Mouse (Mus musculus): ENCODE measurements around the gene Myoz2. TPM values are rescaled to one million over a fixed set of nuclear protein-coding genes. Genes with fewer than 3 reads are reported as not detected.

The Myoz2 gene
- total RNA-seq (2021), result under 1 TPM in 1 of 2 experiments, not detected in 1; 0.54 TPM
- long read RNA-seq, experiment 1, partial matches to known transcripts, result 1 of 1 reads
- long read RNA-seq, experiment 1, other reads (novel, unspliced or antisense), result 0 of 1 reads
- long read RNA-seq, experiment 2, result 0 reads

DNA sequence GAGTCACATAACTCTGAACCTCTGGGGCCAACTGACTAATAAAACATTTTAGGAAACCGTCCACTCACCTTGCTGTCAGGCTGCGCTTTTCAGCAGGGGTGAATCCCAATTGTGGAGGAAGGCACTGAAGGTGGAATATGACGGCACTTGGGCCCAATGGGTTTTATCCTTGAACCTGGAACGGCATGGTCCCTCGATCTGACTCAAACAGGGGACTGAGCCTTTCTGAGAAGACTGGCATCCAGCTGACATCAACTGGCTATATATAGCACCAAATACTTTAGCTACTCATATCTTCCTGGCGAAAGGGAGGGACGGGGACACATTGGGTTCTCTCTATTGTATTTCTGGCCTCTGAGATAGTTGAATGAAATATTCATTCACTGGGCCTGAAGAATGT, at the start of gene Myoz2:
TSS of gene Myoz2 (minus strand) at position 264 of the 400 bp plus-strand sequence.
- no peak for DNase-seq (ENCODE audit: low spot score in 2 of 2)

DNA sequence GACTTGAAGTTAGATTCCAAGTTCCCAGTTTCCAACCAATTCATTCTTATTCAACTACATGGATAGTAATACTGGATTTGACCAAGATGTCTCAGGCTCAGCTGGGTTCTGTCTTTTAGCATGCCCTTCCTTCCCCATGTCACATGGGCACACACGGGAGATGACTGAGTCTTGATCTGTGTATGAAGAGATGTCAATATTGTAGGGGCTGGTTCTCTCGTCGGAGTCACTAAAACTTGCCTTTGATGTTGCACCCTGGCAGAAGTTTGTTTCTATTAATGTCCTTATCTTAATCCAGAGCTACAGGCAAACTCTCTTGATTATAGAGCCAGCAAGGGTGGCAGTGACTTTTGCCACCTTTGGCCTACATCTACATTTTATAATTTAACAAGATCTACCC, 46.9 kb upstream of the Myoz2 start:
- no peak for DNase-seq (ENCODE audit: low spot score in 2 of 2)

DNA sequence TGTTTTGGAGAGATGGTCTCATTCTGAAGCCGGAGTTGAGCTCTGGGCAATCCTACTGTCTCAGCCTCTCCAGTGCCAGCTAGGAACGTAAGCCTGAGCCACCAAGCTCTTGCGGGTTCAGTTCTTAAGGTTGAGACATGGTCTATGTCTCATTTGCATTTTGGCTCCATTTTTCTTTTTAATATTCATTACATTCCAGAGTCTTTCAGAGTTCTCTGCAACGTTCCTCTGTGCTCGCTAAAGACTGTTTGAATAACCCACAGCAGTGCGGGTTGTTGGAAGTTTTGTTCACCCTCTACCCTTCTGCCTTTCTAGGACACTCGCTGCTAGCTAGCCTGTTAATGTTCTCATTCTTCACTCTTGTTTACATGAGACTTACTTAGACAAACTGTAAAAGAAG, 46.1 kb upstream of the Myoz2 start:
- no peak for DNase-seq (ENCODE audit: low spot score in 2 of 2)

DNA sequence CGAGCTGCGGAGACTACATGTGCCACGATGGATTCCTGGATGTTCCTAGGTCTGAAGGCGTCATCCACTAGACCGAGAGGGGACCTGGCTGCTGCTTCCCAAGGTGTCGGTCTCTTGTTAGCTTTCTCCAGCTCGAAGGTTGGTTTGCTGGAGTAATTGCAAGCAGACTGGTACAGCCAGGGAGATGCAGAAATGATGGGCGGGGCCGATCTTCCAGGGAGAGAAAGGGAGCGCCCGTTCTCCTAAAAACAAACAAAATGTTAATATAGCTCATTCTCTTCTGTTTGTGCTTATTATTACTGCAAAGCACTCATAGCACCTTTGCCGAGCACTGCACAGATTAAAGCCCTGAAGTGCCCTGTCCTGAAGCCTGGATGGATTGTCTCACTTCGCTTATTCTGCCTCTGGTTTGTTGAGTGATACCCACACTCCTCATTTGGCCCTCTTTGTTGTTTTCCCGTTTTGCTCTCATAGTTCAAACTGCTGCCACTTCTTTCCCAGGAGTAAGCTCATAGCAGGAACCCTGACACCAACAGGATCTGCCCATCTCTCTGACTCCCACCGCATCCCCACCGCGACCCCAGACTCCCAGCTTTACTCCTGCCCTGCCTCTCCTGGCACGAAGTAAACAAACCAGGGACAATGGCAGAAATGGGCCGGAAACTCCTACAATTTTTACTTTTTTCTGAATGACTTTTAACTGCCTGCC, 45.4 kb upstream of the Myoz2 start:
- no peak for DNase-seq (ENCODE audit: low spot score in 2 of 2)

DNA sequence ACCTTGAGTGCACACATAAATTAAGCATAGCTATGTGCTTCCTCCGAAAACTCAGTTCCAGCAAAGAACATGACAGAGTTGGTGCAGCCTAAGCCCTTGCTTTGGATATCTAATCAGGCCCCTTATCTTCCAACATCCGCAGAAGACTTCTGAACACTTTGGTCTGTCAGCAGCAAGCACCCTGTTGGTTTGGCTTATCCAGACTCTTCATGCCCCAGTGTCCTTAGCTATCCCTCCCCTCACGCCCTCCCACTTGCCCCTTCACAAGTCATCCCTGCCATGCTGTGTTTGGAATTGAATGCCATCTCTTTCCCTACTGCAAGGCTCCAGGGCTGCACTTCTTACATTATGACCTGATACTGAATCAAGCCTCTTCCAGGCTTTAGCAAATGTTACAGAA, 40.9 kb upstream of the Myoz2 start:
- no peak for DNase-seq (ENCODE audit: low spot score in 2 of 2)

DNA sequence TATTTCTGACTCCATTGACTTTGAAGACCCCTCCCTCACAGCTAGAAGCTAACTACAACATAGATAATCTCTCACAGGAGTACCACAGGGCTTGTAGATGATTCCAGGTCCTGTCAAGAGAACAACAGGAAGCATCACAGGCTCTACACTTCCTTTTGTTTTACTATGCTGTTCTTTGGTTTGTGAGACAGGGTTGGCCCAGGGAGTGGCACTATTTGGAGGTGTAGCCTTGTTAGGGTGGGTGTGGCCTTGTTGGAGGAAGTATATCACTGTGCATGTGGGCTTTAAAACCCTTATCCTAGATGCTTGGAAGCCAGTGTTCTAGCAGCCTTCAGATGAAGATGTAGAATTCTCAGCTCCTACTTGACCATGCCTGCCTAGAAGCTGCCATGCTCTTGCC, 40.2 kb upstream of the Myoz2 start:
- DNase-seq (ENCODE audit: low spot score in 2 of 2), result no peak

DNA sequence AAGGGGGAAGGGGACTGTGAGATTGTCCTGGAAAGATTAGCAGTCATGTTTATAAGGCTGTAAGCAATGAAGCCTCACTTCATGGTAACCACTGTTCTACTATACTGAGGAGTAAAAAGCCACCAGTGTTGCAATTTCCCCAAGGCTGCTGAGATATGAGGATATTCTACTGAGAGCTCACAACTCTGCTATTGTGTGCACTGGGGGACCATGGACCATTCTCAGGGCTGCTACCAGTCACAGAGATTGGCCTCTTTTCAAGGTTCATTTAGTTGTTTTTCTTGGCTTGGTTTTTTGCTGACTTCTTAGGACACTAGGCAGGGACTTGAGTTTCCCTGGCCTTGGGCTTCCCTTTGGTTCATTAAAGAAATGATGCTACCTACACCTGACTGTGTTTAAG, 38.5 kb upstream of the Myoz2 start:
- no peak for DNase-seq (ENCODE audit: low spot score in 2 of 2)

DNA sequence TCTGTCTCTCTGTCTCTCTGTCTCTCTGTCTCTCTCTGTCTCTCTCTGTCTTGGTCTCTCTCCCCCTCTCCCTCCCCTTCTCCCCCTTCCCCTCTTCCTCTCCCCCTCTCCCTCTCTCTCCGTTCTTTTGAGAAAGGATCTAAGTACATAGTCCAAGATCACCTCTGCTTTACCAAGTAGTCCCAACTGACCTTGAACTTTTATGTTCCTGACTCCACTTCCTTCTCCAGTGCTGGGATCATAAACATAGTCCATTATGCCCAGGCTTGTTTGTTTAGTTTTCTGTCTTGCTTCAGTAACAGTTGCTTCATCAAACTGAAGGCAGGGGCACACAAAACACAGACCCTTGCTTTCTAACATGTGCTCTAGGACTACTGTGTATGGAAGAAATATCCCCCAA, 37.7 kb upstream of the Myoz2 start:
- no peak for DNase-seq (ENCODE audit: low spot score in 2 of 2)

DNA sequence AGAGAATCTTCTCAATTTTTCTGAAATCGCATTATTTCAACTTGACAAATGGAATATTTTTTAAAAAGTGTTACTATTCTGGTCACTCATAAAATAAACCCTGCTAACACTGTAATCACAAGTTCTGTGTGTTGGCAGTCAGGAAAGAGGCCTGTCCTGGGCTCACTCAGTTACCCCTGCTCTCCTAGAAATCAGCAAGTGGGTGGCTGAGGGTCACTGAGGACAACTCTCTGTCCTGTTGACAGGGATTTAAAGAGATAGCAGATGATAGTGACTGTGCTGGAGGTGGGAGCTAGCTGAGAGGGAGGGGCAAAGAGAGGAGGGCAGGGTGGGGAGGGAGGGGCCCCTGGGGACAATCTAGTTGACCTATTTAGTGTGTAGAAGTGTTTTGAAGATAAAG, 36.2 kb upstream of the Myoz2 start:
- DNase-seq (ENCODE audit: low spot score in 2 of 2), result no peak

DNA sequence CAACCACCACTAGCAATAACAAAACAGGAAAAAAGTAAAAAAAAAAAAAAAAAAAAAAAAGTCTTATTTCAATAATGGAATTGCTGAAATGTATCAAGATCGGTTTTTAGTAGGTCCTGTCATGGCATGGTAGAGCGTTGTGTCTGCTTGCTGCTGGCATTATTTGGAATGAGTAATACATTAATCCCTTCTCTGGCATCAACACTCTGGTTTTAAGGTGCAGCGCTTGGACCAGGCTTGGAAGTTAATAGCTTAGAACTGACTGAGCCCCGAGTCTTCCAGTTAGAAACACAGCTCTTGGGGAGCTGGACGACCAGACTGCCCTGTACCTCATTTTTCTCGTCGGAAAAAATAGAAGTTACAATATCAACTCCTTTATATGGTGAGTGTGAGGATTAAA, 32.0 kb upstream of the Myoz2 start:
- DNase-seq (ENCODE audit: low spot score in 2 of 2), result no peak

DNA sequence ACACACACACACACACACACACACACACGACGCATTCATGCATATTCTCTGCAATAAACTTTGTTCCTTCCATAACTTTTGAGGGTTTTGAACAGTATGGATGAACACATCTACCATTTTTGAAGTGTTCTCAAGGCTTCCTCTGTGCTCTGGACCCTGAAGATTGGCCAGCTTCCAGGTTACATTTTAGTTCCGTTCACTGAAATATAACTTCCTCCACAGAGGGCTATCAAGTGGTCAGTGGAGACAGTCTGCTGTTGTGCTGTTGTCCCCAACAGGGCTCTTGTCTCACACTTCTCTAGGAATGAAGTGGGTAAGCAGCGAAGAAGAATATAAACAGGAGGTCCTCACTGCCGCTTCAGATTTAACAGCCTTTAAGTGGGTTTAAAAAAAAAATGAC, 30.7 kb upstream of the Myoz2 start:
- DNase-seq (ENCODE audit: low spot score in 2 of 2), result no peak

DNA sequence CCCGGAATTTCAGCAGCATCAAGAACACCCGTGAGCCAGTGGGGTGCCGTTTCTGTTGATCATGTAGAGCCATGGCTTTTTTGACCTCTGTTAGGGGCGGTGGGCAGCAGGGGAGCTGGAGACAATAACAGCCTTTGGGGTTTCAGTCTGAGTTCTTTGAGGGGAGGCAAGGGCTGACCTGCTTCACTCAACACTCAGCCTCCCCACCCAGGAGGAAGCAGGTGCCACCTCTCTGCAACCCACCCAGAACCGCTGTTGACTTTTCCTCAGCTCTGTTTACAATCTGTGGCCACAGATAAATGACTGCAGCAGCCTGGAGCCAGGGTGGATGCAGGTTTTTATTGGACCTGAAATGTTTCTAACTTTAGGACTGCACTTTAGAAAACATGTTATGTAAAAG, 29.4 kb upstream of the Myoz2 start:
- DNase-seq (ENCODE audit: low spot score in 2 of 2), result no peak

DNA sequence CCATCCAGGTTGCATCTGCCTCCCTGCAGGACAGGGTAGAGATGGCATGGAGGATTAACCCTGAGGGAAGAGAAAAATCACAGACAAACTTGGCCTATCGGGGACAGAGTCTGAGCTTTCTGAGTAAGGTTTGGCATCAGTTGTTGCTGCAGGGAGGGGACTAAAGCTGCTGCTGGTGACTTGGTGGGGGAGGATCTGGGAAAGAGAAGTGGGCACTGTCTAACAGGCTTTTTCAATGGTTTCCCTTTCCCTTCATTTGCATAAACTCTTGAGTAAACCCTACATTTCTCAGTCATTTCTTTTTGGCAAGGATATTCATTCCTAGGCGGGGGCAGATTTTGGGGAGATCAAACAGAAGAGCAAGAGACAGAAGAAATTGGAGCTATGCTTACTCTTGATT, 27.1 kb upstream of the Myoz2 start:
- no peak for DNase-seq (ENCODE audit: low spot score in 2 of 2)

DNA sequence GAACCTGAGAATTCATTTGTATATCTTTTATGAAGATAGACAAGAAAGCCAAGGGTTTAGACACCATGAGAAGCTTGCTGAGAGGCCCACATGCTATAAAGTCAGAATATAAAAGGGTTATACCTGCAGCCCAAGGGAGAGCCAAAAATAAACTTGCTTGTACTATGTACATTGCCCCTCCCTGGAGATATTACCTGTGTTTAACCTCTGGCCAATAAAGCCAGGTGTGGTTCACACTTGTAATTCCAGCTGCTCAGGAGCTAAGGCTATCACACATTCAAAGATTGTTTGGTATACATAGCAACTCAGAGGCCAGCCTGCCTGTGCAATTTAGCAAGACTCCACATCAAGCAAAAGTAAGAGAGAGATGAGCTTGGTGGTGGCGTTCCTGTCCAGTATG, 24.0 kb upstream of the Myoz2 start:
- DNase-seq (ENCODE audit: low spot score in 2 of 2), result no peak

DNA sequence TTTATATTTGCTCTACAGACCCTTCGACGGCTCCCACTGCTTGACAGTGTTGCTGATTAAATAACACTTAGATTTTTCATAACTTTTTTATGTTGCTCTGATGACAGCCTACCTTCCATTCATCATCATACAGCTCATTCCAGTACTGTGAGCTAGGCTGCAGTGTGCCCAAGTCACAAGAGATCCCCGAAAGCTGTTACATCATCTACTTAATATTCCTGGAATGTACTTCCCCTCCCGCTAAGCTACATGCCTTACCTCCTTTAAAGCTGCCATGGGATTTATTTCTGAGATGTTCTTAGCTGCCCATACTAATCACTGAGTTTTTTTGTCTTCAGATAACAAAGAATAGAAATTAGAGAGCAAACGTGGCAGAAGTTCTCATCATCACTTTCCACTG, 19.4 kb upstream of the Myoz2 start:
- DNase-seq (ENCODE audit: low spot score in 2 of 2), result no peak

DNA sequence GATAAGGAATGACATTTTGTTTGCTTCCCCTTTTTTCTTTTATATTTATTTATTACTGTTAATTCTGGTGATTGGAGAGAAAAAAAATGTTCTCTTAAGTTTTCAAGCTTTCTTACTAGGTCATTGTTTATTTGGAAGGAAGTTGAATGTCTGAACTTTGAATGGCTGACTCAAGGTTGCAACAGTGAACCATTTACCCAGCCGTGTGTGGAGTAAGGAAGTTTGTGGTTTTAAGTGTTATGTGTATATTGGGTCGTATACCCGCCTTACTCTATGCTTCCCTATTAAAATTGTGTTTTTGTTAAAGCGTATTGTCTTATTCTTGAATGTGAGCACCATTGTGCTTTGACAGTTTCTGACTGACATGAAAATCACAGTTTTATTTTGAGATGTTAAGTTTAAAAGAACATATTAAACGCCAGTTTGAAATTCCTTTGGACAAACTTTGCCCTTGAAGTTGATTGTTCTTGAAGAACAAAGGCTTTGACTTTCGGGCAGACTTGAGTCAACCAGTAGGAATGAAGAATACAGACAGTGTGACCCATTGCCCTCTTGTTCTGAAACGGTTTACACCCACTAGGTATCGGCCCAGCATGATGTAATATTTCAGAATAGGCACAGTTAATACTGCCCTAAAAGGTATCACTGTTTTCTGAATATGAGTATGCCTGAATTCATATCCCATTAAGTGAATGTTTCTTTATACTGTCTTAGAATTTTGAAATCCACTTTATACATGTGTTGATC, 18.6 kb upstream of the Myoz2 start:
- DNase-seq (ENCODE audit: low spot score in 2 of 2), result no peak

DNA sequence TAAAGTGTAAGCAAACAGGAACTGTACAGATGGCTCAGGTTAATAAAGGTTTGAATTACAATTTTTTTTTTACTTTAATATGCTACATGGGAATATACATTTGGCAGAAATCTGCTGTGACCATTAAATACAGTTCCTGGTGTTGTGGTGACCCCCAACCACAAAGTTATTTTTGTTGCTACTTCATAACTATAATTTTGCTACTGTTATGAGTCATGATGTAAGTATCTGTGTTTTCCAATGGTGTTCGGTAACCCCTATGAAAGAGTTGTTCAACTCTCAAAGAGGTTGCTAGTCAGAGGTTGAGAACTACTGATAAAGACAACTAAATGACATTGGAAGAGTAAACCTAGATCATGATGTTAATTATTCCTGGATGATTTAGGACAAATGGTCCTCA, 7.5 kb upstream of the Myoz2 start:
- DNase-seq (ENCODE audit: low spot score in 2 of 2), result no peak

DNA sequence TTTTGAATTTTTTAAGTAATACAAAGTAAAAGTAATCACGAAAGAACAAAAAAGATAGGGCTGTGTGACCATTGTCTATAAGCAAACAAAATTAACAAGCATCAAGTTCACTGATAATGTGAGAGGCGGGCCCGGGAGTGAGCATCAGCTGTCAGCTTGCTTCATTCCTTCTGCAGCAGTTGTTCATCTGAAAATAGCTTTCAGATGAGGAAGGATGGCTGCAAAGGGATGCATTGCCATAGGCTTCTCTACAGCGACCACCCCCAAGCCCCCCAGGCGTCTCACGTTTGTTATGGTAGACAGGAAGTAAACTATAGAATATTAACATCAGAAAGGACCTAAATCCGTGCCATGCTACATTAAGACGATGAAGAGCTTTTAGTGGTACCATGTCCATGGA, 1.0 kb downstream of the Myoz2 start:
- DNase-seq (ENCODE audit: low spot score in 2 of 2), result no peak

DNA sequence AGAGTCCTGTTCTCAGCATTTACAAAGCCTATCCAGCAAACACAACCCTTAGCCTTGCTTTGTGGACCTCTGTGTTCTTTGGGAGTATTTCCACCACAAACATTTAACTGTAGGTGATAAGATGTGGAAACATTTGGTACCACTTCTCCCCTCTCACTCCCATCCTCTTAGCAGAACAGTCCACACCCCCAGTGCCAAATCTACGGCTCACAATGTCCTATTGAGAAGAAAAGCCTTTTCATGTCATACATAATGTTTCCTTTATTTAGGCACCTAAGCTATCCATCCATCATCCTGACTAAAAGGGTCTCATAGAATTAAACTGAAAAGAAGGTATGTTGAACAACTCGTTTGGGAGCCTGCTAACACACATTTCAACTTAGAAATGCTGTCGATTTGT, 9.2 kb downstream of the Myoz2 start:
- DNase-seq (ENCODE audit: low spot score in 2 of 2), result no peak

DNA sequence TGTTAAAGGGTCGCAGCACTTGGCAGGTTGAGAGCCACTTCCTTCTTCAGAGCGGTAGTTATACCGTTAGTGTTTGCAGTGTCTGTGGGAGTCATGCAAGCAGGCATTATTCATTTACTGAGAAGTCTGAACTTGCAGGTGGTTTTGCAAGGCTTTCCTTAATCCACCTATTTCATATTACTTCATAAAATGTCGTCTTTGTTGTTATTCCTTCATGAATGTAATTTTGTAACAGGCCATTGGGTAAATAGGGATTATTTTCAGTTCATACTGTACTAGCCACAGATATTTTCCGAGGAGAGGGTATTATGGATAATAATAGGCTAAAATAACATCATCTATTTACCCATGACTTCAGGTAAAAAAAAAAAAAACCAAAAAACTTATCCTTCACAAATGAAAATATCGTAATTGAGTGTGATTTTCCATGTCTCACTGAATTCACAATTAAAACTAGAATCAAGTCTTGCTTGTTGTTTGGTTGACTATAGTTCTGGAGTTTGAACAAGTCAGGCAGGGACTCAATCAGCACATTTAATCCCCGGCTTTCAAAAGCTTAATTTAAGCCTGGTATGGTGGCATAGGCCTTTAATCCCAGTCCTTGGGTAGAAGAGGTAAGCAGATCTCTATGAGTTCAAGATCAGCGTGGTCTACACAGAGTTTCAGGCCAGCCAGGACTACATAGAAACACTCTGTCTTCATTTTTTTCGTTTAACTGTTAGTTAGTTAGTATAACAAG, 10.2 kb downstream of the Myoz2 start:
- DNase-seq (ENCODE audit: low spot score in 2 of 2), result no peak

DNA sequence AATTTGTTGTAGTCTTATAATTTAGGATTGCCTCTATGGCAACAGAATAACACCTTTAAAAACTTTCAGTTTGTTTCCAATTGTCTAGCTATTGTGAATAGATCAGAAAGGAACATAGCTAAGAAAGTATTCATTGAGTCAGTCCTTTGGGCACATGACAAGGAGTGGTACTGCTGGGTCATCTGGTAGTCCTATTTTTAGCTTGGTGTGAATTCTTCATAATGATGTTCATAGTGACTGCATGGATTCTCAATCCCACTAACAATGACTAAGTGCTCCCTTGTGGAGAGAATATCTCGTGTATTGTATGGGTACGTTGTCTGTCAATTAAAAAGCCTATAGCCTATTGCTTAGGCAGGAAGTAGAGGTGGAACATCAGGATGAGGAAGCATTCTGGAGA, 16.0 kb downstream of the Myoz2 start:
- DNase-seq (ENCODE audit: low spot score in 2 of 2), result no peak

DNA sequence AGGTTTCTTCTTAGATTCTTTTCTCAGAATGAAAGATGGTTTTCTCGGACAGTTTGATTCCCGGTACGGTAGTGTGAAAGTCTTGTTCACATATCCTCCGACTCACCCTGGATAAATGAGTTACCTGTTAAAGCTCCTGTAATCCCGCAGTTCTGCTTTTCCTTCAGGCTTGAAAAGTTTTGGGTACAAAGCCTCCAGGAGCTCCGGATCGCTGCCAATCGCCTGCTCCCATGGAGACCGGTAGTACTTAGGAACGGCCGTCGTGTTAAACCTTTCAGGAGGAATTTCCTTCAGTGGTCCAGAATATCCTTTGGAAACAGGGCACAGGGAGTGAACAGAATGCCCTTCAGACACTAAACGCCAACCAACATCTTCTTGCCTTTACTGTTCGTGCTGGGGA, 21.3 kb downstream of the Myoz2 start:
- DNase-seq (ENCODE audit: low spot score in 2 of 2), result no peak

Measured in left cerebral cortex, adult 18-20 months (tissue).